Mouse (Mus musculus) E14TG2a.4 (cell line): ENCODE results near the gene Tjp2.

Experiments used
- H3K27me3 ChIP-seq: 2 replicates; pipeline ENCODE4 v1.6.1; 2014; ENCODE audit warnings: low read length, control low read depth; ENCODE audit not compliant: insufficient read depth
- H3K36me3 ChIP-seq: 2 replicates; pipeline ENCODE4 v1.6.1; 2014; ENCODE audit warnings: low read length, control low read depth; ENCODE audit not compliant: insufficient read depth
- H3K4me1 ChIP-seq: replicated peaks from 2 replicates; pipeline ENCODE4 v1.6.1; 2014; ENCODE audit warnings: low read depth, low read length, control low read depth
- H3K4me3 ChIP-seq: replicated peaks from 2 replicates; pipeline ENCODE4 v1.5.1; 2014; ENCODE audit warnings: mild to moderate bottlenecking, low read length
- H3K9me3 ChIP-seq: 2 replicates; pipeline ENCODE4 v1.6.1; 2014; ENCODE audit warnings: low read length, control low read depth
- CTCF ChIP-seq: conservative IDR thresholded peaks from 2 replicates; pipeline ENCODE4 v1.5.1; 2014; ENCODE audit warnings: low read length
- NANOG ChIP-seq: IDR thresholded peaks from 2 replicates; pipeline ENCODE4 v1.6.1; 2014; ENCODE audit warnings: borderline replicate concordance, low read length, mixed read lengths
- POU5F1 ChIP-seq: IDR thresholded peaks from 2 replicates; pipeline ENCODE4 v1.6.1; 2014; ENCODE audit warnings: low read length, borderline replicate concordance

Tjp2 gene

DNA sequence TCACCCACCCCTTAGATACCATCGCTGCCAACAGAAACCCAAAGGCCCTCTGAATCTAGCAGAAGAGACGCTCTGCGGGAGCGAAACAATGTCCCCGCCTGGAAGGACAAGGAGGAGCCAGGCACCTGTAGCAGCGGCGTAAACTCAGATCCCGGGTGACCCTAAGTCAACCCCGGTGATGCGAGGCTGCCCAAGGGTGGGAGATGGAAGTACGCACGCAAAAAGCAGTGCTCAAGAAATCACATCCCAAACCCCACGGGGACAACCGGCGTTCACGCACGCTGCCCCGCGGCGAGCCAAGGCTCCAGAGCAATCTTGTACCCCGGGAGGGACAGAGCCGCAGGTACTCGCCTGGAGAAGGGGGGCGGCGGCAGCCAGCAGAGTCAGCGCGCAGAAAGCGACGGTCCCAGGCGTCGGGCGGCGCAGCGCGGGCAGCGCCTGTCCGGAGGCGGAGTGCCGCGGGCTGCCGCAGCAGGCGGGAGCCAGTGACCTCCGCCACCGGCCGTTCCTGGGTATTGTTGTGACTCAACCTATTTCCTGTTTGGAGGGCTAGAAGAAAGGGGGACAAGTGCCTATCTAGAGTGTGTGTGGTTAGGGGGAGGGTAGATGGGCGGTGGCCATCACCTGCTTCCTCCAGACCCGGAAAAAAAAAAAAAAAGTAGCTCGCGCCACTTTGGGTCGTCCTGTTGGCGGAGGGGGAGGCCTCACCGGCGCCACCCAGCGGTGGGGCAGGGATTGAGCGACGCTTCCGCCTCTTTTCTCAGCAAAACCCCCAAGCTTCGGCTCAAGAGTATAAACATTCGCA is at the start of gene Tjp2:
Gene Tjp2 (minus strand): TSS at position 531 of the 805 bp plus-strand sequence.
- H3K36me3 ChIP-seq, result no peaks in the 10 kb centered on the region
- TF ChIP-seq CTCF (peak; percentile 89), POU5F1 (no peak)
- 0 out of 2 replicates have a peak, but pooled peaks cover 2% of the 10 kb centered on the region for H3K9me3 ChIP-seq
- H3K27me3 ChIP-seq, result no peaks in the 10 kb centered on the region
- H3K4me1 ChIP-seq, result peaks cover 64% of the 10 kb centered on the region
- H3K4me3 ChIP-seq, result peak within 1 kb of the TSS; percentile 93

DNA sequence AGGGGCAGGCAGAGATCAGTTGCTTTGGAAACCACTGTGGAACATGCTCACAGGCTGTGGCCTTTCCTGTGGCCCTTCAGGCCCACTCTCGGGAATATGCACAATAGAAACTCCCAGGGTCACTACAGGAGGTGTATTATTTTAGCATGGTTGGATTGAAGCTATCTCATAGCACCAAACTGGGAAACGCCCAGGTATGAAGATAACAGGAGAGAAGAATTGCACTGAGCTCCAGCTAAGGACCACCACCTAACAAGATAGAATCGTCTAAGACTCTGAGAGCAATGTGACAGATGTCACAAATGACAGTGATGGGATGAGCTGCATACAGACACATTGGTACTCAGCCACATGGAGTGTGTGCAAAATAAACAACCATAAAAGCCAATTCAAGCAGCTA is 49.5 kb upstream of the Tjp2 start:
- Histone ChIP-seq H3K4me3 (no peak overlapping the region), H3K36me3 (peaks cover 32% of the 10 kb centered on the region), H3K4me1 (peaks cover 29% of the 10 kb centered on the region), H3K27me3 (no peaks in the 10 kb centered on the region), H3K9me3 (no peaks in the 10 kb centered on the region)
- TF ChIP-seq CTCF (no peak), NANOG (no peak), POU5F1 (no peak)

DNA sequence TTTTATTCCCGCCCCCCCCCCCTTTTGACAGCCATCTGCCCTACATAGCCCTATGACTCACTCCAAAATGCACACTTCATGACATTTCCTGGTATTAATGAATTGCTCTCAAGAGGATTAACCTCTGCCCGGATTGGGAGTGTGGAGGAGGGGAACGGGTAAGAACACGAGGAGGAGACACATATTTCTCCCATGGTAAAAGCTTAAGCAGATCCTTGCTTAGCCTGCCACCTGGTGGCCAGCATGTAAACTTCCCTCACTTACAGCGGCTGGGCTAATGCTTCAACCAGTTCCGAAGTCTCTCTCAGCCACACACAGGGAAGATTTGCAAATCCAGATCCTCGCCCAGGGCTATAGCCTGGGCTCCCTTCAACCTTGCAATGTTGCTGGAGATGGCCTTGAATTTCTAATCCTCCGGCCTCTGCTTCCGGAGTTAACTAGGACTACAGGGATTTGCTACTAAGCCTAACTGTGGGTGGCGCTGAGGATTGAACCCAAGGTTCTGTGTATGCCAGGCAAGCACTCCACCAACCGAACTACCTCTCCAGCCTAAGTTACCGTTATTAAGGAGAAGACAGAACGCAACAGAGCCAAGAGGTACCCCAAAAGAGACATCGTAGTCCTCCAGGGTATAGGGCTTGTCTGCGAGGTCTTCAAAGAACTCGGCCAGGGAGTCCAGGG is 47.1 kb upstream of the Tjp2 start:
- H3K9me3 ChIP-seq, result no peaks in the 10 kb centered on the region
- TF ChIP-seq NANOG (no peak), POU5F1 (no peak), CTCF (peak; percentile 79)
- H3K4me1 ChIP-seq, result peaks cover 42% of the 10 kb centered on the region
- H3K4me3 ChIP-seq, result 0 out of 2 replicates have a peak overlapping the region, but pooled peaks have one; percentile 7
- H3K36me3 ChIP-seq, result peaks cover 31% of the 10 kb centered on the region
- no peaks in the 10 kb centered on the region for H3K27me3 ChIP-seq

DNA sequence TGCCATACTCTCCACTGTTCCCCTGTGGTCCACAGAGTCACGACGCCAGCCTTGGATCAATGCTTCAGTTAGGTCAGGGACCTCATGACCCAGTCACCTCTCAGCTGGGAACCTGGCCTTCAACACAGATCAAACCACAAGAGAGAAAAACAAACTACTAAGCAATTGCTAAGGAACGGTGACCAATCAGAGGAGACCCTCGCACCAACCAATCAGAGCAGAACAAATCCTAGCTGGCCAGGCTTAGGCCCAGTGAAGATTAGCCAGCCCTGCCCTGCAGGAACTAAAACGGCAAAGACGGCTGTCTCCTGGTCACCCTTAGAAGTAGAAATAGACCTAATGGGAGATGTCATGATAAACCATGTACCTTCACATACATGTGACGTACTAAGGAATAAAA is 46.5 kb upstream of the Tjp2 start:
- Histone ChIP-seq H3K4me3 (no peak overlapping the region), H3K4me1 (peaks cover 45% of the 10 kb centered on the region), H3K36me3 (peaks cover 25% of the 10 kb centered on the region), H3K9me3 (no peaks in the 10 kb centered on the region), H3K27me3 (no peaks in the 10 kb centered on the region)
- TF ChIP-seq NANOG, result no peak
- TF ChIP-seq CTCF, result no peak
- TF ChIP-seq POU5F1, result no peak

DNA sequence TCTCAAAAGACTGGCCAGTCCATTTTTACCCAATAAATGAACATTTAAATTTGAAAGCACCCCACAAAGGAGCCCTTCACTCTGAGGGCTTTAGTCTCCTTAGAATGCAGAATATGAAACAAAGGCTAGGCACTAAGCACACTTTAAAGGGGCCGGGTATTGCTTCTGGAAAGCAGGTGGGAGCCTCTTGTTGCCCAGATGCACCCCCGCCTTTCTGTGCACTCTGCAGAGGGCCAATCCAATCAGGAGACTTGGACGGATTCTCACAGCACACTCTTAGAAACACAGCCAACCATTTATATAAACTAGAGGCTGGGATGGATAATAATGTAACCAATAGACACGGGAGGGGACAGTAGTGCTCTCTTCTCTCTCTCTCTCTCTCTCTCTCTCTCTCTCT is 43.7 kb upstream of the Tjp2 start:
- Histone ChIP-seq H3K27me3 (no peaks in the 10 kb centered on the region), H3K9me3 (no peaks in the 10 kb centered on the region), H3K36me3 (peaks cover 29% of the 10 kb centered on the region), H3K4me1 (peaks cover 45% of the 10 kb centered on the region), H3K4me3 (peak overlapping the region; percentile 5; the same call in 1 of the 2 replicates)
- no peak for TF ChIP-seq NANOG
- no peak for TF ChIP-seq CTCF
- no peak for TF ChIP-seq POU5F1

DNA sequence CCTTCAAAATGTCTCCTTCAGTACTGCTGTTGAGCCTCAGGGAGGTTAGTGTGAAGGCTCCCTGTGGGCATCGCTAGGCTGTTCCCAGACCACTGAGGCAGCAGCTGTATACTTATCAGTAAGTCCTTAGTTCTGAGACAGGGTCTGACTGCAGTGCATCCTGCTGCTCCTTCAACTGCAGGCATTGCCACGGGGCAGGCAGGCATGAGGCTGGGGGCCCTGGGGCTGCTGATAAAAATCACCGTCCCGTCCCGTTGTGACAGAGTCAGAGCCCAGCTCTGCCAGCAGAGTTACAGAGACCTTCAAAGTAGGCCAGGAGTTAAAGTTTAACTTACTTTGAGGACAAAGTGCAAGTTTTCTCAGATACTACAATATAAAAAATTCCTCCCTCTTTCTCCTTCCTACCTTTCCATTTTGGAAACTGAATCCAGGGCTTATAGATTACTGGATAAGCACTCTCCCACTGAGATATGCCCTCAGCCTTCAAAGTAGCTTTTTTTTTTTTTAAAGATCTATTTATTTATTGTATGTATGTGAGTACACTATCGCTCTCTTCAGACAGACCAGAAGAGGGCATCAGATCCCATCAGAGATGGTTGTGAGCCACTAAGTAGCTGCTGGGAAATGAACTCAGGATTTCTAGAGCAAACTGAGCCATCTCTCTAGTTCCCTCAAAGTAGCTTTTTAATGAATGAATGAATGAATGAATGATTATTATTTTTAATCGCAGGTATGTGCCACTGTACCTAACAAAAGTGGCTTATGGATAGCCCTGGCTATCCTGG is 41.4 kb upstream of the Tjp2 start:
- Histone ChIP-seq H3K9me3 (no peaks in the 10 kb centered on the region), H3K4me3 (no peak overlapping the region), H3K36me3 (peaks cover 29% of the 10 kb centered on the region), H3K4me1 (peaks cover 43% of the 10 kb centered on the region), H3K27me3 (no peaks in the 10 kb centered on the region)
- TF ChIP-seq POU5F1 (no peak), NANOG (no peak), CTCF (no peak)

DNA sequence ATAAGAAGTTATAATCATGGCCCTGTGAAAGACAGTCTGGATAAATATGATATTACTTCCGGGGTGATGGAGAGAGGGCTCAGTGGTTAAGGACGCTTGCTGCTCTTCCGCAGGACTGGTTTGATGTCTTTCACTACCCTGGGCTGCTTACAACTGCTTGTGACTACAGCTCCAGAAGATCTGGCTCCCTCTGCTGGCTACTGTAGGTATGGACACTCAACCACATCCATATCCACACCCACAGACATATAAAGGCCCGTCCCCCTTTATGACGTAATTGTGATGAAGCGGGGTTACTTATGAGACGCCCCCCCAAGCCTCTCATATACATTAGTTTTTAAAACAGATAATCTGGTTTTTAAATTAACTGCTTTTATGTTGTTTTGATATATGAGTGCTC is 40.2 kb upstream of the Tjp2 start:
- Histone ChIP-seq H3K36me3 (peaks cover 25% of the 10 kb centered on the region), H3K27me3 (no peaks in the 10 kb centered on the region), H3K9me3 (no peaks in the 10 kb centered on the region), H3K4me1 (peaks cover 39% of the 10 kb centered on the region), H3K4me3 (no peak overlapping the region)
- TF ChIP-seq CTCF (peak; percentile 77), NANOG (no peak)

DNA sequence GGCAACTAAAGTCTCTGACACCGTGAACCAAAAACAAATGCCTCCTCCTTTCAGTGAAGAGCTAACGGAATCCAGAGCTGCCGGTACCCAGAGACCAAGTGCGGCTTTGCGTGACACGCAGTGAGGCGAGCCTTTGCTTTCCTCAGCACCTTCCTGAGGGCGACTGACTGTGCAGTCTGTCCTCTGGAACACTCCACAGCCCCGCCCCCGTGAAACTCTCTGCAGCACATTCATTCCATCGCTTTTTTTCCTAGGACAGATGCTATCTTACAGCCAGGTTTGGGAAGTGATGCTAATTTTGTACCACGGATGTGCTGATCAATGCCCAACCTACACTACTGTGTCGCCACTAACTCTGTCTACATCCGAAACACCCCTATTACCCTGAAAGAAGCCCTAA is 37.9 kb upstream of the Tjp2 start:
- Histone ChIP-seq H3K36me3 (peaks cover 22% of the 10 kb centered on the region), H3K27me3 (no peaks in the 10 kb centered on the region), H3K4me3 (0 out of 2 replicates have a peak overlapping the region, but pooled peaks have one; percentile 7), H3K9me3 (no peaks in the 10 kb centered on the region), H3K4me1 (peaks cover 31% of the 10 kb centered on the region)
- TF ChIP-seq NANOG (no peak), POU5F1 (no peak), CTCF (no peak)
